Mouse (Mus musculus): ENCODE measurements around the gene Mmp8.

Mmp8 gene

GRCm38 (mm10) chr9:7558221-7559017 is at the start of gene Mmp8:
TSS of gene Mmp8 (plus strand) at chr9:7558456.
- in situ Hi-C loops (cut with MboI, MseI), result no loop called here

- in situ Hi-C loops (cut with MboI, MseI), result no loop called here
Observed at GRCm38 (mm10) chr9:7509619-7510233, 48.5 kb upstream of the Mmp8 start.

GRCm38 (mm10) chr9:7517944-7518571 is 40.2 kb upstream of the Mmp8 start:
- in situ Hi-C loops (cut with MboI, MseI), result no loop called here

- in situ Hi-C loops (cut with MboI, MseI), result no loop called here
Observed at GRCm38 (mm10) chr9:7526255-7526940, 31.9 kb upstream of the Mmp8 start.

GRCm38 (mm10) chr9:7542763-7543162 is 15.5 kb upstream of the Mmp8 start:
- in situ Hi-C loops (cut with MboI, MseI), result no loop called here

GRCm38 (mm10) chr9:7544923-7545457 is 13.3 kb upstream of the Mmp8 start:
- in situ Hi-C loops (cut with MboI, MseI), result no loop called here

GRCm38 (mm10) chr9:7545471-7545870 is 12.8 kb upstream of the Mmp8 start:
- in situ Hi-C loops (cut with MboI, MseI), result no loop called here

GRCm38 (mm10) chr9:7545920-7546319 is 12.3 kb upstream of the Mmp8 start:
- in situ Hi-C loops (cut with MboI, MseI), result no loop called here

- in situ Hi-C loops (cut with MboI, MseI), result no loop called here
Observed at GRCm38 (mm10) chr9:7551943-7552342, 6.3 kb upstream of the Mmp8 start.

GRCm38 (mm10) chr9:7553536-7553935 is 4.7 kb upstream of the Mmp8 start:
- in situ Hi-C loops (cut with MboI, MseI), result no loop called here

GRCm38 (mm10) chr9:7554382-7554781 is 3.9 kb upstream of the Mmp8 start:
- in situ Hi-C loops (cut with MboI, MseI), result no loop called here

GRCm38 (mm10) chr9:7560026-7560425 is 1.8 kb downstream of the Mmp8 start:
- in situ Hi-C loops (cut with MboI, MseI), result no loop called here

GRCm38 (mm10) chr9:7567376-7567775 is 9.1 kb downstream of the Mmp8 start:
- in situ Hi-C loops (cut with MboI, MseI), result no loop called here

- in situ Hi-C loops (cut with MboI, MseI), result no loop called here
Observed at GRCm38 (mm10) chr9:7567923-7568322, 9.7 kb downstream of the Mmp8 start.

- in situ Hi-C loops (cut with MboI, MseI), result no loop called here
Observed at GRCm38 (mm10) chr9:7570485-7570884, 12.2 kb downstream of the Mmp8 start.

- in situ Hi-C loops (cut with MboI, MseI), result no loop called here
Observed at GRCm38 (mm10) chr9:7571162-7571561, 12.9 kb downstream of the Mmp8 start, which contains the start of gene Mmp27. TSS of gene Mmp27 (plus strand) at chr9:7571396.

GRCm38 (mm10) chr9:7572188-7572587 is 13.9 kb downstream of the Mmp8 start:
- in situ Hi-C loops (cut with MboI, MseI), result no loop called here

GRCm38 (mm10) chr9:7572663-7573308 is 14.5 kb downstream of the Mmp8 start:
- in situ Hi-C loops (cut with MboI, MseI), result no loop called here

GRCm38 (mm10) chr9:7575526-7575925 is 17.3 kb downstream of the Mmp8 start:
- in situ Hi-C loops (cut with MboI, MseI), result no loop called here

GRCm38 (mm10) chr9:7577371-7577770 is 19.1 kb downstream of the Mmp8 start:
- in situ Hi-C loops (cut with MboI, MseI), result no loop called here

- in situ Hi-C loops (cut with MboI, MseI), result no loop called here
Observed at GRCm38 (mm10) chr9:7590063-7590462, 31.8 kb downstream of the Mmp8 start.
